8 mouse cellular contexts compared by ENCODE assay signal in the genomic region with DNA sequence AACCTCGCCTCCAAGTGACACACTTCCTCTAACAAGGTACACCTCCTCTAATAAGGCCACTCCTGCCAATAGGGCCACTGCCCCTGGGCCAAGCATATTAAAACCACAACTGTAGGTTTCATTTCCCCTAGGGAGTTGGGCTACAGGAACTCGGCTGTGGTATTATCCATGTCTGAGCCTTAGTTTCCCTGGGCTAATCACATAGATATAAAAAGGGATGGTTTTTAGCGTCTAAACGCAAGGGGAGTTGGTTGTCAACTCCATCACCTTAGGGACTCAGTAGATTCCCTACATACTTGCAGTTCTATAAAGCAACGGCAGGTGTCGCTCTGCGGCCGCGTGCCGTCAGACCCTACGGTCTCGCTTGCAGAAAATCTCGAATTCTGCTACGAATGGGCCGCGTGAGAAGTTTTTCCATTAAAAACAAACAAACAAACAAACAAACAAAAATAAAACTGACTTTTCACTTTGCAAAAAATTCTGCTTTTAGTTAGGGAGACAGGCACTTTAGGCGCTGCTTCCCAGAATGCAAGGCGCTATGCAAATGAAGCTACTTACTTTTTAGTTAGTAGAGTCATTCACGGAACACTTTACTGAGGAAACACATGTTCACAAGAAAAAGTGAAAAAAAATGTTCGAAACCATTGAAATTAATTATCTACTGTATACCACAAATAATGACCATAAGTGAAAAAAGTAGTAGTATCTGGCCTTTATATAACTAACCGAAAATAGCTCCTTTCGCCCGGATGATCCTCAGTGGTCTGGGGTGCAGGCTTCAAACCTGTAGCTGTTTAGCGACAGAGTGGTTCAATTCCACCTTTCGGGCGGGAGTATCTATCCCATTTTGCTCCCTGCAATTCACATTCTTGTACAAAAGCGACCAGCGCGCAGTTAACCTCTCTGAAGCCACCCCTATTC. TPM values are rescaled to one million over a fixed set of nuclear protein-coding genes. Genes with fewer than 3 reads are reported as not detected.
DNase-seq lines count a peak whose midpoint lies in the region; ATAC-seq and TF ChIP-seq lines count a peak whose summit lies in the region.

No protein-coding gene starts in this region.

- H3K79me2 ChIP-seq in MEL (ENCODE audit: control insufficient read depth, insufficient read depth, low read length, poor library complexity) = no peaks in the 10 kb centered on the region

- peak; percentile 77; the same call in 1 of the 2 replicates for ATAC-seq in cerebellum, adult (ENCODE audit: insufficient number of reproducible peaks, low FRiP score, low TSS enrichment)
- peak; percentile 82 for ATAC-seq in forebrain, embryonic 13.5 days
- peak; percentile 78 for ATAC-seq in lung, postnatal 0 days

- peak; percentile 88 to 97 (median 94) for TF ChIP-seq CTCF in MEL (IDR thresholded peaks at IDR 0.05 in 2 of 3, conservative IDR thresholded peaks at IDR 0.05 in 1 of 3; ENCODE audit: control insufficient read depth in 1 of 3, insufficient read depth in 1 of 3, low read depth in 2 of 3, low read length in 3 of 3, poor library complexity in 1 of 3, severe bottlenecking in 1 of 3)
- TF ChIP-seq CTCF in lung, postnatal 0 days (IDR thresholded peaks at IDR 0.05) = peak; percentile 96

- H3K9me3 ChIP-seq in MEL (replicated peaks; ENCODE audit: insufficient read depth, low read length) = no peaks in the 10 kb centered on the region
- H3K9me3 ChIP-seq in forebrain, embryonic 13.5 days (replicated peaks) = no peaks in the 10 kb centered on the region
- H3K9me3 ChIP-seq in lung, postnatal 0 days (ENCODE audit: low read length) = no peaks in the 10 kb centered on the region

- peak; percentile 89 for TF ChIP-seq RAD21 in MEL (IDR thresholded peaks at IDR 0.05; ENCODE audit: low read depth, low read length)

- under 1% methylated on average over 29 of the region's 29 CpGs for WGBS in forebrain, embryonic 13.5 days
- WGBS in lung, postnatal 0 days = under 1% methylated on average over 29 of the region's 29 CpGs

- DNase-seq in MEL (ENCODE audit: low read depth, low spot score) = peak; percentile 91
- peak; percentile 90 for DNase-seq in heart, postnatal 4 days
- DNase-seq in layer of hippocampus, adult 8-10 months (ENCODE audit: low spot score in 2 of 2) = peak; percentile 67 to 76
- peak; percentile 77 for DNase-seq in lung, postnatal 0 days (ENCODE audit: low spot score)
- DNase-seq in ovary, postnatal 10 days (ENCODE audit: low spot score) = peak; percentile 63
- peak; percentile 87 for DNase-seq in thymus, postnatal 0 days (ENCODE audit: low spot score)

- 0 out of 4 replicates have a peak, but pooled peaks of 1 of the 2 experiments have one; percentile 2 for TF ChIP-seq EP300 in MEL (IDR thresholded peaks at IDR 0.05; ENCODE audit: low read depth in 1 of 2, low read length in 2 of 2)
- TF ChIP-seq EP300 in lung, postnatal 0 days (IDR thresholded peaks at IDR 0.05) = peak; percentile 72

- peaks cover 0 to 4% of the 10 kb centered on the region in 2 experiments; a peak in 2 of 4 replicates for H3K4me1 ChIP-seq in MEL (ENCODE audit: control insufficient read depth in 1 of 2, insufficient read depth in 2 of 2, low read length in 2 of 2)
- peaks cover 33% of the 10 kb centered on the region for H3K4me1 ChIP-seq in forebrain, embryonic 13.5 days
- H3K4me1 ChIP-seq in lung, postnatal 0 days (ENCODE audit: insufficient read depth, low read depth, low read length) = peaks cover 10% of the 10 kb centered on the region; the same call in 1 of the 2 replicates

- H3K4me2 ChIP-seq in forebrain, embryonic 13.5 days = peak overlapping the region; percentile 64
- H3K4me2 ChIP-seq in lung, postnatal 0 days (replicated peaks; ENCODE audit: low read depth, low read length) = peak overlapping the region; percentile 54

- TF ChIP-seq POLR2A in MEL (IDR thresholded peaks at IDR 0.05; ENCODE audit: control insufficient read depth in 1 of 2, insufficient read depth in 1 of 2, low read depth in 1 of 2, low read length in 2 of 2, poor library complexity in 1 of 2) = peak; percentile 38 to 97; a peak in 2 of 4 replicates

- no peak overlapping the region for H3K27ac ChIP-seq in MEL (ENCODE audit: control insufficient read depth, low read depth, low read length)
- H3K27ac ChIP-seq in forebrain, embryonic 13.5 days = no peak overlapping the region
- H3K27ac ChIP-seq in lung, postnatal 0 days (ENCODE audit: low read length) = no peak overlapping the region

- peak overlapping the region; percentile 75 for H3K9ac ChIP-seq in MEL (ENCODE audit: control insufficient read depth, low read depth, low read length, poor library complexity, severe bottlenecking)
- peak overlapping the region; percentile 41 for H3K9ac ChIP-seq in forebrain, embryonic 13.5 days
- peak overlapping the region; percentile 45; the same call in 1 of the 2 replicates for H3K9ac ChIP-seq in lung, postnatal 0 days (replicated peaks; ENCODE audit: low read depth)

- 0 out of 4 replicates have a peak, but pooled peaks cover 0 to 2% of the 10 kb centered on the region in 2 experiments for H3K36me3 ChIP-seq in MEL (ENCODE audit: control insufficient read depth in 1 of 2, insufficient read depth in 2 of 2, low read length in 2 of 2)
- H3K36me3 ChIP-seq in forebrain, embryonic 13.5 days (ENCODE audit: poor library complexity, severe bottlenecking) = no peaks in the 10 kb centered on the region
- H3K36me3 ChIP-seq in lung, postnatal 0 days (ENCODE audit: insufficient read depth, low read length) = no peaks in the 10 kb centered on the region

- H3K27me3 ChIP-seq in MEL (ENCODE audit: control insufficient read depth in 1 of 2, insufficient read depth in 2 of 2, low read length in 2 of 2) = no peaks in the 10 kb centered on the region
- H3K27me3 ChIP-seq in forebrain, embryonic 13.5 days = peaks cover 44% of the 10 kb centered on the region
- H3K27me3 ChIP-seq in lung, postnatal 0 days (replicated peaks; ENCODE audit: insufficient read depth, low read length) = peaks cover 38% of the 10 kb centered on the region

- peak overlapping the region; percentile 57 to 80 for H3K4me3 ChIP-seq in MEL (ENCODE audit: control insufficient read depth in 1 of 2, insufficient read depth in 1 of 2, low read depth in 2 of 2, low read length in 2 of 2)
- H3K4me3 ChIP-seq in forebrain, embryonic 13.5 days = peak overlapping the region; percentile 44
- peak overlapping the region; percentile 31 for H3K4me3 ChIP-seq in lung, postnatal 0 days (ENCODE audit: low read depth, low read length)

RNA-seq across cellular contexts. Expression of gene Fosb, which starts 9.1 kb away (rescaled TPM):
- 0.04 and 0.10 TPM in 2 replicates for total RNA-seq in MEL (2012; rRNA removed)
- under 1 TPM in 1 of 2 experiments, not detected in 1; 0.49 TPM for polyA plus RNA-seq in MEL (2012; ENCODE audit: insufficient read depth in 1 of 2, insufficient read length in 2 of 2, low read depth in 1 of 2, low replicate concordance in 2 of 2, missing spikeins in 1 of 2)
- polyA plus RNA-seq in forebrain, embryonic 13.5 days (2015; fragmentation: Nextera tagmentation; extraction: Ambion mirVana) = 0.06 TPM in 1 of 2 replicates, not detected in the other
- under 1 TPM; 0.52 to 0.86 TPM for total RNA-seq in heart, postnatal 4 days (2021)
- 10 to 100 TPM in 3 of 4 experiments, 1 to 10 TPM in 1; 5.4 to 13.8 (median 10.7) TPM for total RNA-seq in layer of hippocampus, adult 8-10 months (2022)
- polyA plus RNA-seq in lung, postnatal 0 days (2015; fragmentation: Nextera tagmentation; extraction: Ambion mirVana) = 0.17 and 0.44 TPM in 2 replicates
- 0.19 and 0.21 TPM in 2 replicates for polyA plus RNA-seq in thymus, postnatal 0 days (2015; fragmentation: Nextera tagmentation; extraction: Ambion mirVana)

RNA-seq across cellular contexts. Expression of gene Rtn2, which starts 18.3 kb away (rescaled TPM):
- 0.27 and 0.52 TPM in 2 replicates for total RNA-seq in MEL (2012; rRNA removed)
- polyA plus RNA-seq in MEL (2012; ENCODE audit: insufficient read depth in 1 of 2, insufficient read length in 2 of 2, low read depth in 1 of 2, low replicate concordance in 2 of 2, missing spikeins in 1 of 2) = 1 to 10 TPM in 1 of 2 experiments, not detected in 1; 1.4 TPM
- 87.9 and 92.4 TPM in 2 replicates for polyA plus RNA-seq in forebrain, embryonic 13.5 days (2015; fragmentation: Nextera tagmentation; extraction: Ambion mirVana)
- total RNA-seq in heart, postnatal 4 days (2021) = 10 to 100 TPM; 30.2 to 32.3 TPM
- total RNA-seq in layer of hippocampus, adult 8-10 months (2022) = 10 to 100 TPM; 76.6 to 96.7 (median 85.4) TPM
- polyA plus RNA-seq in lung, postnatal 0 days (2015; fragmentation: Nextera tagmentation; extraction: Ambion mirVana) = 23.8 and 26.6 TPM in 2 replicates
- polyA plus RNA-seq in thymus, postnatal 0 days (2015; fragmentation: Nextera tagmentation; extraction: Ambion mirVana) = 1.6 and 2.2 TPM in 2 replicates

RNA-seq across cellular contexts. Expression of gene Ppm1n, which starts 20.9 kb away (rescaled TPM):
- total RNA-seq in MEL (2012; rRNA removed) = not detected in 2 replicates
- not detected for polyA plus RNA-seq in MEL (2012; ENCODE audit: insufficient read depth in 1 of 2, insufficient read length in 2 of 2, low read depth in 1 of 2, low replicate concordance in 2 of 2, missing spikeins in 1 of 2)
- polyA plus RNA-seq in forebrain, embryonic 13.5 days (2015; fragmentation: Nextera tagmentation; extraction: Ambion mirVana) = 0.18 and 0.80 TPM in 2 replicates
- total RNA-seq in heart, postnatal 4 days (2021) = under 1 TPM in 1 of 2 experiments, not detected in 1; 0.26 TPM
- total RNA-seq in layer of hippocampus, adult 8-10 months (2022) = under 1 TPM in 1 of 4 experiments, not detected in 3; 0.28 TPM
- not detected in 2 replicates for polyA plus RNA-seq in lung, postnatal 0 days (2015; fragmentation: Nextera tagmentation; extraction: Ambion mirVana)
- 0.27 and 0.30 TPM in 2 replicates for polyA plus RNA-seq in thymus, postnatal 0 days (2015; fragmentation: Nextera tagmentation; extraction: Ambion mirVana)

RNA-seq across cellular contexts. Expression of gene Vasp, which starts 29.1 kb away (rescaled TPM):
- 121 and 130 TPM in 2 replicates for total RNA-seq in MEL (2012; rRNA removed)
- 100 to 1,000 TPM in 1 of 2 experiments, not detected in 1; 185 TPM for polyA plus RNA-seq in MEL (2012; ENCODE audit: insufficient read depth in 1 of 2, insufficient read length in 2 of 2, low read depth in 1 of 2, low replicate concordance in 2 of 2, missing spikeins in 1 of 2)
- polyA plus RNA-seq in forebrain, embryonic 13.5 days (2015; fragmentation: Nextera tagmentation; extraction: Ambion mirVana) = 31.0 and 32.7 TPM in 2 replicates
- 100 to 1,000 TPM; 117 to 119 TPM for total RNA-seq in heart, postnatal 4 days (2021)
- total RNA-seq in layer of hippocampus, adult 8-10 months (2022) = 10 to 100 TPM; 17.4 to 26.8 (median 19.5) TPM
- polyA plus RNA-seq in lung, postnatal 0 days (2015; fragmentation: Nextera tagmentation; extraction: Ambion mirVana) = 109 and 121 TPM in 2 replicates
- polyA plus RNA-seq in thymus, postnatal 0 days (2015; fragmentation: Nextera tagmentation; extraction: Ambion mirVana) = 74.3 and 75.3 TPM in 2 replicates

RNA-seq across cellular contexts. Expression of gene Ercc1, which starts 43.8 kb away (rescaled TPM):
- total RNA-seq in MEL (2012; rRNA removed) = 22.2 and 25.9 TPM in 2 replicates
- polyA plus RNA-seq in MEL (2012; ENCODE audit: insufficient read depth in 1 of 2, insufficient read length in 2 of 2, low read depth in 1 of 2, low replicate concordance in 2 of 2, missing spikeins in 1 of 2) = 10 to 100 TPM in 1 of 2 experiments, not detected in 1; 37.5 TPM
- 88.0 and 96.4 TPM in 2 replicates for polyA plus RNA-seq in forebrain, embryonic 13.5 days (2015; fragmentation: Nextera tagmentation; extraction: Ambion mirVana)
- 10 to 100 TPM; 42.4 to 43.5 TPM for total RNA-seq in heart, postnatal 4 days (2021)
- total RNA-seq in layer of hippocampus, adult 8-10 months (2022) = 10 to 100 TPM; 41.9 to 47.8 (median 43.2) TPM
- 51.0 and 57.8 TPM in 2 replicates for polyA plus RNA-seq in lung, postnatal 0 days (2015; fragmentation: Nextera tagmentation; extraction: Ambion mirVana)
- polyA plus RNA-seq in thymus, postnatal 0 days (2015; fragmentation: Nextera tagmentation; extraction: Ambion mirVana) = 59.6 and 67.1 TPM in 2 replicates
